Mouse (Mus musculus) liver, adult (tissue): ENCODE results near the gene B3gat1.

Experiments used
- GATA4 ChIP-seq: IDR thresholded peaks from 2 replicates; pipeline ENCODE4 v1.6.1; 2014; ENCODE audit warnings: mild to moderate bottlenecking, low read length; ENCODE audit not compliant: insufficient replicate concordance

B3gat1 gene

DNA sequence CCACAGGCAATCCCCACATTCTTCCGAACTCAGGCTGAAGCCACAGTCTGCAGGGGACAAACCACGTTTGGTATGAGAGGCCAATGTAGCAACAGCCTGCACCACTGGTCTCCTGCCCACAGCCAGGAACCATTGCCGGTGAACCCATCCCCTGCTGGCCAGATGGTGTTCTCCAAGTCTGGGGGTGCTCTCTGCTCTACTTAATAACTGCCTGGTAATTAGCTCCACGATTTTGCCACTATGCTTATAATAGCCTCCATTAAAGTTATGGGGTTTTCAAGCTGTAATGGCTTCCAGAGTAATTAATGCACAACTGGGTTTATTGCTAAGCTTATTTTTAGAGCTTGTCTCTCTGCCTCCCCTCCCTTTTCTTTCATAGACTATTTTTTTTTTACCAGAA, 15.4 kb downstream of the B3gat1 start:
- no peak for TF ChIP-seq GATA4

DNA sequence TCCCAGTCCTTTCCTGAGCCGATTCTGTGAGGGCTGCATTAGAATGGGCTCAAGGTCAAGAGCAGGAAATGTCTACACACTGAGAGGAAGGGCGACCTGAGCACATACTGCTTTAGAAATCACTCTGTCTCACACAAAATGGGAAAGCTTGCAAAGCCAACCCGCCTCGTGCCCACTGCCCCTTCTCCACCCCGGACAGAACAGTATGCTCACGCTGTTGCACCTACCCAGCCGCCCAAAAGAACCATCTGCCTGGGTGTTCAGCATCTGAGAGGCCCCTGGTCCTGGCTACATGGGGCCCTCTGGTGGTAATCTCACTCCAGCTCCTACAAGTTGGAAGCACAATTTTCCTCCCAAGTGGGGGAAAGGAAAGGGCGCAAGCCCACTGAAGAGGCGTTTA, 26.6 kb downstream of the B3gat1 start:
- TF ChIP-seq GATA4: no peak

- no peak for TF ChIP-seq GATA4
Observed at GRCm38 (mm10) chr9:26760576-26760975, 27.0 kb downstream of the B3gat1 start.

DNA sequence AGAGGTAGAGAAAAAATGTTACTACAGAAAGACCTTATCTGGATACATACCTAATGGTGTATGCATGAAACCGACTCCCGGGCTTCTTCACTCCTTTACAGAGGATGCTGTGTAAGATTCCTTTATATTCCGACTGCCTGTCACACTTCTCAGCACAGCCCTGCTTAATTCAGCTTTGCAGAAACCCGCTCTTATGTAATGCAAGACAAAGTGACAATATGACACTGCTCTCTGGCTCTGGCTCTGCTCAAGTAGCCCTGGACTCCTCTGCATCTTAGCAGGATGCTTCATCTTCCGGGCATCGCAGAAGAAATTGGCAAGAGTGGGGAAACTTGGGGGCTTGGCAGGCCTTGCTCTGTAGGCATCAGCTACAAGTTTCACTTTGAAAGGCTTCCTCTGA, 28.9 kb downstream of the B3gat1 start:
- no peak for TF ChIP-seq GATA4

DNA sequence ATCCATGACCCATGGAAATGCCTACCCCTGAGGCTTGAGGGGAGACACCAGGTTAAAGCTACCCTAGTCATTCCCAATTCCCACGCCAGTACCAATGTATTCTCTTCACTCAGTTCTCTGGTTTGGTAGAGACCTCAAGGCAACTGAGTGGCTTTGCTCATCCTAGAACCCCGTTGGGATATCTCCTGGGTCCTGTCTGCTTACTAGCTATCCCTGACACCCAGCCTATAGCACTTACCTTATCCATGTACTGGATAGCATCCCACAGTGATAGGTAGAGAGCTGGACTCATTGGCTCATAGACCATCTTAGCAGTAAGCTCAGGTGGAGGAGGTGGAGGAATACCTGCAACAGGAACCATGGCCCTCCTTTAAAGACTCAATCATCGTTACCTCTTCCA, 34.7 kb downstream of the B3gat1 start:
- TF ChIP-seq GATA4: no peak

- TF ChIP-seq GATA4: no peak
Observed at GRCm38 (mm10) chr9:26775700-26776099, 42.2 kb downstream of the B3gat1 start.

GRCm38 (mm10) chr9:26776122-26776902, 42.8 kb downstream of the B3gat1 start:
- no peak for TF ChIP-seq GATA4

GRCm38 (mm10) chr9:26778421-26778820, 44.9 kb downstream of the B3gat1 start:
- no peak for TF ChIP-seq GATA4

DNA sequence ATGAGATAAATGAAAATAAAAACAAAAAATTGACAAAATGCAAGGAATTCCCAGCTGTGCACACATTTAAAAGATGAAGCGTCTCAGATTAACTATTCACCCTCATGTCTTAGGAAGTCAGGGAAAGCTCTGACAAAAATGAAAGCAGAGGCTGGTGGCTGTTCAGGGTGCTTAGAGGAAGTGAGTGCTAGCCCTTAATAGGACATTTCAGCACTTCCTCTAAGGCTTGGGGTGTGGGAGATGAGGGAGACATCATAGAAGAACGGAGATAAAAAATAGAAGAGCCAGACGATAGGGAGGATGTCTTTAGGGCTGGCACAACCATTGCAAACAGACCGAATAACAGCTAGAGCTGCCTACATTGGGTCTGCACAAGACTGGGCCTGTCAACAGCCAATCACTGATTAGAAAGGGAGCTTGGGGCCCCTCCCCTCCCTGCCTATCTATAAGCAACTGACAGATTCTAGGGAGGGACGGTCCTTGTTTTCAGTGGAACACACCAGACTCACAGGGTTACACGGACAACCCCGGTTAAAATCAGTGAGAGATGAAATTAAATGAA, 50.0 kb downstream of the B3gat1 start:
- TF ChIP-seq GATA4: no peak

- TF ChIP-seq GATA4: no peak
Observed at GRCm38 (mm10) chr9:26792829-26793228, 59.3 kb downstream of the B3gat1 start.

- no peak for TF ChIP-seq GATA4
Observed at GRCm38 (mm10) chr9:26798205-26798604, 64.7 kb downstream of the B3gat1 start.

GRCm38 (mm10) chr9:26798731-26799130, 65.2 kb downstream of the B3gat1 start:
- TF ChIP-seq GATA4: no peak

- no peak for TF ChIP-seq GATA4
Observed at GRCm38 (mm10) chr9:26800357-26800756, 66.8 kb downstream of the B3gat1 start.

- no peak for TF ChIP-seq GATA4
Observed at GRCm38 (mm10) chr9:26804321-26804720, 70.8 kb downstream of the B3gat1 start.

- TF ChIP-seq GATA4: no peak
Observed at GRCm38 (mm10) chr9:26805935-26806666, 72.6 kb downstream of the B3gat1 start, which contains the start of gene Glb1l2. Gene Glb1l2 (minus strand): TSS chr9:26806468.

DNA sequence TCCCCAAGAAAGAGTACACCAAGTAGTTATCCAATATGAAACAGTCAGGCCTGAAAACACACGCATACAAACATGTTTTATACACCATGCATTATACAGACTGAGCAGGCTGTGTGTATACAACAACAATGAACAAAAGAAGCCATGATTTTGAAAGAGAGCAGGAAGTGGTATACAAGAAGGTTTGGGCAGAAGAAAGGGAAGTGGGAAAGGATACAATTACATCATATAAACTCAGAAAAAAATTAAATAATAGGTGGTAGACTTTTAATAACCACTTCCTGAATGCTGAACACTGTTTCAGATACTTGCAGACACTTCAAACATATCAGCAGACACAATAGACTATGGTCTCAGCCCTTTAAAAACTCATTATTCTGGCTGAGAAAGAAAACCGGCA, 75.2 kb downstream of the B3gat1 start:
- no peak for TF ChIP-seq GATA4
